Mouse (Mus musculus) kidney, postnatal 0 days (tissue): ENCODE results near the gene Prpf18. TPM values are rescaled to one million over a fixed set of nuclear protein-coding genes. Genes with fewer than 3 reads are reported as not detected.

Experiments
- ATAC-seq: fragments of 200-750 bp; cut with Nextera tagmentation; replicated peaks from 2 replicates; pipeline ENCODE4 v1.8.0; 2017; ENCODE audit warnings: low read depth, moderate number of reproducible peaks, moderate TSS enrichment, moderate library complexity; ENCODE audit not compliant: low FRiP score
- DNase-seq: peaks from one replicate; pipeline ENCODE4 v3.0.0-alpha.2; 2016; ENCODE audit warnings: low spot score
- H3K27ac ChIP-seq: fragments of 300-500 bp; sonication (generic); 2 replicates; pipeline ENCODE4 v1.5.1; 2014; ENCODE audit warnings: mild to moderate bottlenecking
- H3K27me3 ChIP-seq: fragments of 300-500 bp; sonication (generic); 2 replicates; pipeline ENCODE4 v1.6.1; 2014; ENCODE audit warnings: low read length, mixed read lengths; ENCODE audit not compliant: insufficient read depth
- H3K36me3 ChIP-seq: fragments of 300-500 bp; sonication (generic); 2 replicates; pipeline ENCODE4 v1.6.1; 2014; ENCODE audit warnings: low read length, mixed read lengths; ENCODE audit not compliant: insufficient read depth
- H3K4me1 ChIP-seq: fragments of 300-500 bp; sonication (generic); replicated peaks from 2 replicates; pipeline ENCODE4 v1.6.1; 2014; ENCODE audit warnings: antibody characterized with exemption, low read length, mixed read lengths; ENCODE audit not compliant: insufficient read depth
- H3K4me2 ChIP-seq: fragments of 300-500 bp; sonication (generic); 2 replicates; pipeline ENCODE4 v1.6.1; 2014; ENCODE audit warnings: mild to moderate bottlenecking, low read length, moderate library complexity, mixed read lengths
- H3K4me3 ChIP-seq: fragments of 300-500 bp; sonication (generic); replicated peaks from 2 replicates; pipeline ENCODE4 v1.5.1; 2014; ENCODE audit warnings: low read depth, low read length
- H3K9ac ChIP-seq: fragments of 300-500 bp; sonication (generic); 2 replicates; pipeline ENCODE4 v1.6.1; 2014; ENCODE audit warnings: low read depth, low read length
- H3K9me3 ChIP-seq: fragments of 300-500 bp; sonication (generic); replicated peaks from 2 replicates; pipeline ENCODE4 v1.6.1; 2016; ENCODE audit warnings: low read length, inconsistent platforms, mixed read lengths
- CTCF ChIP-seq: IDR thresholded peaks from 2 replicates; pipeline ENCODE4 v1.5.1; 2016; ENCODE audit warnings: antibody characterized with exemption, low read depth, mild to moderate bottlenecking, moderate library complexity
- WGBS: fragments of 180-500 bp; shearing (Covaris S2); extraction: QIAGEN DNeasy Blood & Tissue Kit; methylation state at CpG from one replicate; pipeline ENCODE4 v1.1.7; 2014; 5-methylcytosine and 5-hydroxymethylcytosine counted together
- polyA plus RNA-seq: library from polyadenylated mRNA; unstranded; fragments of >200 nt; fragmentation: Nextera tagmentation; extraction: Ambion mirVana; gene quantifications from 2 replicates; pipeline ENCODE4 v1.2.1, GENCODE M21; 2015

Gene Prpf18
- polyA plus RNA-seq, 1 experiment from 2014 or later = 24.3 TPM

DNA sequence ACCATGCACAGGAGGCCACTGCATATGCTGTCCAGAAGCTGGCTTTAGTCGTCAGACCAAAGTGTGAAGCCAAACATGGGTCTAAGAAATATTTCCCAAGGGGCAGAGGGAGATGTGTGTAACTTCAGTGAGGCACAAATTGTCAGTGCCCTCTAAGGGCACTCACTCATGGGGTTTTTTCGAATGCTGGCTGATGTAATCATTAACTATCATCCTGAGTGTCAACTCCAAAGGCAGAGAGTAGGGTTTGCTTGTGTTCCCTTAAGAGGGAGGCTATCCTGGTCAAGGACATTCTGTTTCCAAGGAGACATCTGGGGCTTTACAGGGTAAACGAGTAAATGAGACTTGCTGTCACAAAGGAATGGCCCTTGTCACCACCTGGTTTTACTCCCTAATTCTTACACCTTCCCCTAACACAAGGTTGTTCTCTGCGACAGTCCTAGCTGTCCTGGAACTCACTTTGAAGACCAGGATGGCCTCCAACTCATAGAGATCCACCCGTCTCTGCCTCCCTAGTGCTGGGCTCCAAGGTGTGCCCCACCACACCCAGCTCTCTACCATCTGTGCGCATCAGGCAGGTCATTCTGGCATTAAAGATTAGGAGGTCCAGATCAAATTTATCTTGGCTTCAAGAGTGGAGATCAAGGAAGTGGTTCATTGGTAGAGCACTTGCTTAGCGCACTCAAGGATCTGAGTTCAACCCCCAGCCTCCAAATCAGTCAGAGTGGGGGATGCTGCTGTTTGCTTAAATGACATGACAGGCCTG, 79.2 kb downstream of the Prpf18 start:
- no peak for TF ChIP-seq CTCF
- Histone ChIP-seq H3K9ac (no peak overlapping the region), H3K4me2 (no peak overlapping the region), H3K4me1 (peaks cover 20% of the 10 kb centered on the region; the same call in 1 of the 2 replicates), H3K36me3 (peaks cover 49% of the 10 kb centered on the region), H3K9me3 (no peaks in the 10 kb centered on the region), H3K27me3 (no peaks in the 10 kb centered on the region), H3K27ac (peak overlapping the region; percentile 31; the same call in 1 of the 2 replicates), H3K4me3 (no peak overlapping the region)
- ATAC-seq (peak; percentile 67), DNase-seq (no peak)
- 58% methylated on average over 7 of the region's 7 CpGs for WGBS

Other genes starting within 250 kb of the Prpf18 start
- gene Bend7, start 65.7 kb upstream of the Prpf18 start, polyA plus RNA-seq = 8.7 TPM in 2 replicates
- 54.6 and 59.8 TPM in 2 replicates for gene Sephs1, start 229.5 kb upstream of the Prpf18 start, polyA plus RNA-seq